Mouse (Mus musculus): ENCODE measurements around the gene Pi4kb.
A peak's percentile ranks its signal among the peaks of the same experiment; 100 is the strongest.
"Not testable (repeated sequence)": the region's sequence is repeated elsewhere in the genome, so short reads cannot be mapped to it uniquely, and the experiment has no call there.

Gene Pi4kb

DNA sequence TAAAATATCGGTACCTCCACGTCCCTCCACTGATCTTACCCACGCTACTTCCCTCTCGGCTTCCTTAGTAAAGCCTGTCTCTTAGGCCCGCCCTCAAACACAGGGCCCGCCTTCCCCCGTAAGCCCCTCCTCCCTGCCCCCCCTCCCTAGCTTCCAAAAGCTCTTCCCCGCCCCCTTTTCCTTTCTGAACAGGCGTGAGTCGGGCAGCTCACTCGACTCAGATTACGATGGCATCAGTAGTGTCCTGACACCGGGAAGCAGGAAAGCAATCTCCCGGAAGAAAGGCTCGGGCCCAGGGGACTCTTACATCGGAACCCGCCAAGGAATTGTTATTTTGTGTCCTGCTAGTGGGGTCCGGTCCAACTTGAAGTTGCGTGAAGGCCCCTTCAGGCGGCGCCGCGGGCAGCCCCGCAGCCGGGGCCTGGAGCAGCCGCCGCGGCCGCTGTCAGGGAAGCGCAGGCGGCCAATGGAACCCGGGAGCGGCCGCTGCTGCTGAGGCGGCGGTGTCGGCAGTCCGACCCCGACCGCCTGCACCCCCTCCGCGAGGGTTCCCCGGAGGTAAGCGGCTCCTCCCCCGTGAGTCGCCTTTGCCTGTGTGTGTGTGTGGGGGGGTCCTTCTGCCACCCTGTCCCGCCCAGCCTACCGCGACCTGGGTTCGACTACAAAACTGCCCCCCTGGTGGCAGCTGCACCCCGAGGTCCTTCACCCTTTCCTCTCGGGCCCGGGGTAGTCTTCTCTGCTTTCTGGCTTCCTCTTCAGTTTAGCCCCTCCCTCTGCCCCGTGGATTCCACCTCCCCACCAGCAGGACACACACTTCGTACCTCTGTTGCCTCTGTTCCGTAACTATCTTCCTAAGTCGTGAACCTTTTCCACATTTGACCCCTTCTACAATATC, at the start of gene Pi4kb:
TSS of gene Pi4kb (plus strand) at position 204 of the 895 bp plus-strand sequence.
- DNase-seq (ENCODE audit: low spot score) = peak; percentile 93

DNA sequence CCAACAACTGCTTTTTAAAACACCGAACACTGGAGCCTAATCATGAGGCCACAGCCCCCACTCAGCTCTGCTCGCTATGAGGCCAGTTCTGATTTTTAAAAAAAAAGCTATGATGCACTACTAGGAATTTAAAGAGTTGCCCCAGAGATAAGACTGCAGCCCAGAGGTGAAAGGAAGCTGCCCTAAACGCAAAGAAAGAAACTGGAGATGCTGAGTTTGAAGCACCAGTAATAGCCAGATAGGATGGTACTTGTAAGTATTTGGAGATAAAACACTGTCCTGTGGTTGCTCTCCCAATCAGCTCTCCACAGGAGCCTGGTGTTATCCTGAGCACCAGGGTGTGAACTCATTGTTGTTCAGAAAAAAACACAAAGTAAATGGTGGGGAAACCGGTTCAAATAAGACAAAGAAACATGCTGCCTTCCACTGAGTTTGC, 48.2 kb upstream of the Pi4kb start:
- not testable (repeated sequence) for DNase-seq (ENCODE audit: low spot score)

DNA sequence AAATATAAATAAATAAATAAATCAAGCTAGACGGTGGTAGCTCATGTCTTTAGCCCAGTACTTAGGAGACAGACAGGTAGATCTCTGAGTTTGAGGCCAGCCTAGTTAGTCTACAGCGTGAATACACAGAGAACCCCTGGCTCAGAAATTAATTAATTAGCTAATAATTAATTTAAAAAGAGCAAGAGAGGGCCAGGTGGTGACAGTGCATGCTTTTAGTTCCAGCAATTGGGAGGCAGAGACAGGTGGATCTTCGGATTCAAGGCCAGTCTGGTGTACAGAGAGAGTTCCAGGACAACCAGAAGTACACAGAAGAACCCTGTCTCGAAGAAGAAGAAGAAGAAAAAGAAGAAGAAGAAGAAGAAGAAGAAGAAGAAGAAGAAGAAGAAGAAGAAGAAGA, 45.6 kb upstream of the Pi4kb start:
- not testable (repeated sequence) for DNase-seq (ENCODE audit: low spot score)

DNA sequence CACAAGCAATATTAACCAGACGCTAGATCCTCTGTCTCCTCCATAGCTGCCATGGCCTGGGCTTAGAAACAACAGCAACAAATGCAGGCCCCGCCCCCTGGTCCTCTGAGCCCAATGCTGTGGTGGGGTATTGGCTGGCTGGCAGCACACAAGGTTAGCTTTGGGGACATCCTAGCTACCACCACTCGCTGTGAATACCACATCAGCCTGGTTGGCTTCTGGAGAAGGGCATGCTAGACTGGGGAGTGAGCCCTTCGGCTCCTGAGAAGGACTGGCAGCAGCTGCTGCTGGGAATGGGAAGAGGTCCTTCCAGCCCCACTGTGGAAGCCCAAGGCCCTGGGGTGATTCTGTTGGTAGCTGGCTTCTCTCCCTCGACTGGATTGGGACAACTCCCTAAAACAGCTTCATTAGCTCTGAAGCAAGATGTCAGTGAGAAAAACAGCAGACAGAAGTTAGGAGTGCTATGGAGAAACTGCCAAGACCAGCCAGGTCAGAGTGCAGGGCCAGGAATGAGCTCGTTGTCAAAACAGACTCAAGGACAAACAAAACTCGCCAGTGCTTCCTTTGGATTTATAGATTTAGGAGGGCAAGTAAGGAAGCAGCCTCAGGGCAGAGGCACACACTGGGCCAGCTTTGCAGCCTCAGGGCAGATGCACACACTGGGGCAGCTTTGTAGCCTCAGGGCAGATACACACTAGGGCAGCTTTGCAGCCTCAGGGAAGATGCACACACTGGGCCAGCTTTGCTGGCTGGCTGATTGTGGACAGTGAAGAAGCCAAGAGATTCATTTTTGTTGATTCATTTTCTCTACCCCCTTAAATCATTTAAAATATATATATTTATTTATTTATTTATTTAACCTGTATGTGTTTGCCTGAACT, 43.9 kb upstream of the Pi4kb start:
- DNase-seq (ENCODE audit: low spot score) = not testable (repeated sequence)

DNA sequence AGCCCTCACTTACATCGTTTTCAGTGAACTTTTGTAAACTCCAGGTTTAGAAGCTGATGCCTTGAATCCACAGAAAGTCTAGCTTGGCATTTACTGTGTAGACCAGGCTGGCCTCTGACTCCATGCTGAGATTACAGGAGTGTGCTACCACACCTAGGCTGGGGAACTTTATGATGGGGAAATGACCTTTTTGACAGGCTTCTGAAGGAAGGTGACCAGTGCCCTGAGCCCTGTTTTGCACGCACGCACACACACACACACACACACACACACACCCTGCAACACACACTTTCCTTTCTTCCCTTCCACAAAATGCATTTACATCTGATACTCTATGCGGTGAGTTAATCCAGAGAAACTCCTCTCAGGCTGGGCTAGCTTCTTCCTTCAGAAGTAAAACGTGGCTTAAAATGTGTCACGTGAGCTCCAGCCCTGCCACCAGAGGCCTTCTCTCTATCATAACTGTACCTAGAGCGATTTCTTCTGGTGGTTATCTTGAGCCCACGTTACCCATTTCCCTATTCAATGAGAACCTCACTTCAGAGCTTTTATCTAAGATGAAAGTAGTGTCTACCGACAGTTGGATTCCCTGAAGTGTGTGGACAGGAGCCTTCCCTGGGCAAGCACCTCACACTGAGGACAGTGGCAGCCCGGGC, 43.0 kb upstream of the Pi4kb start:
- not testable (repeated sequence) for DNase-seq (ENCODE audit: low spot score)

DNA sequence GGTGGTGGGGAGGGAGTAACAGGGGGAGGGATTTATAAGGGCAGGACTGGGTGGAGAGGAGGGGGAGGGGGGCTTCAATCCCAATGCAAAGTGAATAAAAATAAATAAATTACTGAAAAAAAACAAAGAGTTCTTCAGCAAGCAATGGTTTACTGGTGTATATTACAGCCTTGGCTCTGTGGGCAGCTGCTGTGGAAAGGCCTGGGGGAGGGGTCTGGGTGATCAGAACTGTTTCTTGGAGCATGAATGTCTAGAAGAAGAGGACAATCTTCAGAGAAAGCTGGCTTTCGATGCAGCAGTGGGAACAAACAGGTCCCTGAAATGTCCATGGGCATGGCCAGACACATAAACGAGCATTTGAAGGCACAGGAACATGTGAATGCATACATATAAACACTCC, 42.3 kb upstream of the Pi4kb start:
- DNase-seq (ENCODE audit: low spot score) = not testable (repeated sequence)

DNA sequence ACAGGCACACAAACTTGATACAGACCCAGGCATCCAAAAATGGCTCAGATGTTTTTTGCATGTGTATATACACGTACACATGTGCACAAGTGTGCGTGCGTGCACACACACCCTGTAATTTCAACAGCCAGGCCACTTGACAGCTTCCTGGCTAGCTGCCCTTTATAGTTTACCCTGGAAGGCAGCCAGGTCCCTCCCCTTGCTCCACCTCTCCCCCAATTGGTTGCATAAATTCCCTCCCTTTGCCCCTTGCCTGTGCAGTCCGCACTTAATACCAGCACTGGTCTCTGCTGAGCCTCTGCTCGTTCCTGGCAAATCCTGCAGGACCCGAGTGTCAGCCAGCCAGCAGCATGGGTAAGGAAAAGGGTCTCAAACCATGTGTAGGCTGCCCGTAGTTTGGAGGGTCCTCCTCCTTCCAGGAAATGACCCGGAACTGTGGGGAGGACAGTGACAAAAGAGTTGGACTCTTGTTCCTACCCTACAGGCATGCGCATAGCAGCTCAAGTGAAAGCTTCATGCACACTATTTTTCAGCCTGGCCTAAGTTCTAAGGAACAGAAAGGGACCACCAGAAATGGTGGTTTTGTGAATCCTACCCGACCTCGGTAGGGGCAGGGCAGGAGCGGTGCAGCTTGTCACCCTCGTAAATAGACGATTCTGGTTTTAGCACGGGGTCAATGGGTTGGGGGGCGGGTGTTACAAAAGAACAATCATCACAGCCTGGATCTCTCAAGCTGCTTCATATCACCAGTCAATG, 41.5 kb upstream of the Pi4kb start, which contains the start of gene Selenbp1:
TSS of gene Selenbp1 (plus strand) at position 248 of the 756 bp plus-strand sequence.
- DNase-seq (ENCODE audit: low spot score) = peak; percentile 74

DNA sequence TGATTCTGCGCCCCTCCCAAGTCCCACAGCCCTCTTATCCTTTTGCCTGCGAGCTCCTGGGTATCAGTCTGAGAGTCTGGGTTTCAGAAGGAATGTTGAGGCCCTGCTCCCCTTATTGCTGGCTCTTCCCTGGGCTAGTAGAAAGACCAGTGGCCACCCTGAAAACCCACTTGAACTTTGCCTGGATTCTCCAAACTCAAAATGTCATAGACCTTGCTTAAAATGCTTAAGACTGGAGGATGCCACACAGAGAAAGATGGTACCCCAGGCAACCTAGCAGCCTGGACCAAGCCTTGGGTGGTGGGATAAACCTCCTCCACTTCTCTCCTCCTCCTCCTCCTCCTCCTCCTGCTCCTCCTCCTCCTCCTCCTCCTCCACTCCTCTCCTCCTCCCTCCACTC, 40.9 kb upstream of the Pi4kb start:
- not testable (repeated sequence) for DNase-seq (ENCODE audit: low spot score)

DNA sequence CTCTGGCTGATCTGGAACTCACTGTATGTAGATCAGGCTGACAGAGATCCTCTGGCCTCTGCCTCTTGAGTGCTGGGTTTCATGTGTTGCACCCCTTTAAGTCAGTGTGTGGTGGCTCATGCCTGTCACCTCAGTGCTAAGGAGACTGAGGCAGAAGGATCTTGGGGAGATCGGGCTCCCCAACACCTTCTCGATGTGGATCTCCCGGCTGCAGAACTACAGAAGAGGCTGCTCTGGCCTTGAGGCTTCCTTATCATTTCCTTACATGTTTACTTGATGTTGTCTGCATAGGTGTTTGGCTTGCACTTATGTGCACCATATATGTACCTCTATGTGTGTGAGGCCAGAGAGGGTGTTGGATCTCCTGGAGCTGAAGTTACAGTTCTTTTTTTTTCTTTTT, 40.0 kb upstream of the Pi4kb start:
- DNase-seq (ENCODE audit: low spot score) = not testable (repeated sequence)

DNA sequence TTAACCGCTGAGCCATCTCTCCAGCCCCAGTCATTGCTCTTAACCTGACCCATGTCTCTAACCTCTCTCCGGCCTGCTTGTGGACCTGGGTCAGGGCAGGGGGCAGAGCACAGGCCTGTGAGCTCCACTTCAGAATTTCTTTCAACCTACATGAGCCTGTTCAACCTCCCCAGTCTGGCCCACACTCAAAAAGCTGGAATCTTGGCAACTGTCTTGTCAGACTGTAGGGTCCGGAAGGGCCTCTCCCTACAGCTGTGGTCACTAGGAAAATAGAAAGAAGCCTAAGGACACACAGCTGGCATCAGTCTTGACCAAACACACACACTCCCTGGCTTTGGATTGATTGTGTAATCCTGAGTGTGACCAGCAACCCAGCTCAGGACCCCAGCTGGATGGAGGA, 39.2 kb upstream of the Pi4kb start:
- DNase-seq (ENCODE audit: low spot score) = not testable (repeated sequence)

DNA sequence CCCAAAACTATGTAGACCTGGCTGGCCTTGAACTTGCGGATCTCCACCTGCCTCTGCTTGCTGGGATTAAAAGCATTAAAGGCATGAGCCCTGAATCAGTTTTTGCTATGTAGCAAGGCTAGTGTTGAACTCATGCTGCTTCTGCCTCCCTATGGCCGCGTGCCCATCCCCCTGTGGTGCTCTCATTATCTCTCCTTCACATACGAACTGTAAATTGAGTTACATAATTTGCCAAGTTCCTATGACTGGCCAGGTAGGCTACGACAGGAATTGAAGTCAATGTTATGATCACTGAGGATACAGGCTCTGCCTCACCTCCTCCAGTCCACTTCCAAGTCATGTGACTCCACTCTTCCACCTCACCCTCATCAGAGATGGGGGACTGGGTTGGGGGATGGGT, 38.4 kb upstream of the Pi4kb start:
- DNase-seq (ENCODE audit: low spot score) = not testable (repeated sequence)

DNA sequence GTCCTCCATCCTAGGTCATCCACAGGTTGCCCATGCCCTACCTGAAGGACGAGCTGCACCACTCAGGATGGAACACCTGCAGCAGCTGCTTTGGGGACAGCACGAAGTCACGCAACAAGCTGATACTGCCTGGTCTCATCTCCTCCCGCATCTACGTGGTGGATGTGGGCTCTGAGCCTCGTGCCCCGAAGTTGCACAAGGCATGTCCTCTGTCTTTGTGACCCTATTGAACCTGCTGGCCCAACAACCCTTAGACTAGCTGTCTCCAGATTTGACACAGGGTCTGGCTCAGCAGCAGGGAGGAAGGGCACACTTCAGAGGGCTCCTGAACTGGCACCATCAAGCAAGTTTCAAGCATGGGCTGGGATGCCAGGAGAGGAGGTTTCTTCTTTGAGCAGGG, 37.3 kb upstream of the Pi4kb start:
- DNase-seq (ENCODE audit: low spot score) = not testable (repeated sequence)

DNA sequence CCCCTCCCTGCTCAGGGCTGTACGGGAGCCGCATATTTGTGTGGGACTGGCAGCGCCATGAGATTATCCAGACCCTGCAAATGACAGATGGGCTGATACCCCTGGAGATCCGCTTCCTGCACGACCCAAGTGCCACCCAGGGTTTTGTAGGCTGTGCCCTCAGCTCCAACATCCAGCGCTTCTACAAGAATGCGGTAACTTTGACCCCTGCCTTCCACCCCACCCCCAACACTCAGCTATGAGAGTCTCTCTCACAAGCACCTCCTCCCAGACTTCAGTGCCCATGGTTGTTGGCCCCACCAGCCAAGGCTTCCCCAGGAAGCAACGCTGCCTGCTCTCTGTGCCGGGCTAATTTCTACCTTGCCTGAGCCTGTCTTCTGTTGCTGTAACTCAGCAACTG, 34.5 kb upstream of the Pi4kb start:
- DNase-seq (ENCODE audit: low spot score) = peak; percentile 48

DNA sequence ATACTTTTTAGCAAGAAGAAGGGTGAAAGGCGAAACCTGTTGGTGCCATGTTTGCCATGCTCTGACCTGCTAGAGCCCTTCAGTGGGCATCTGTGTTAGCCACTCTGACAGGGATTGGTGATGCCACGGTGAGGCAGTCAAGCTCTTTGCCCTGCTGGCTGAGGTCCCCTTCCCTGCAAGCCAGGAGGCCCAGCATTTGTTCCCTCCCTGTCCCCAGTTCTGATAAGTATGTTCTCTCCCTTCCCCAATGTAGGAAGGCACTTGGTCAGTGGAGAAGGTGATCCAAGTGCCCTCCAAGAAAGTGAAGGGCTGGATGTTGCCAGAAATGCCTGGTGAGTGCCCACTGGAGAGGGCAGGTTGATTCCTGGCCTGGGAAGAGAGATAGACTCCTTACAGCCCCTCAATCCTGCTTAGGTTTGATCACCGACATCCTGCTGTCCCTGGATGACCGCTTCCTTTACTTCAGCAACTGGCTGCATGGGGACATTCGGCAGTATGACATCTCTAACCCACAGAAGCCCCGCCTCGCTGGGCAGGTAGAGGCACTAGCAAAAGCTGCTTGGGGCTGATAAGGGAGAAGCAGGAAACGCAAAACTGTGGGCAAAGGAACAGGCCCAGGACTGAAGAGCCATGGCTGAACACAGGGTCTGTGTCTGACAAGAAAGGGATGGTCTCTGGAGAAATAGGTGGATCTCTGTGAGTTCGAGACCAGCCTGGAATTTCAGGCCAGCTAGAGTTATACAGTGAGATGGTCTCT, 32.1 kb upstream of the Pi4kb start:
- not testable (repeated sequence) for DNase-seq (ENCODE audit: low spot score)

DNA sequence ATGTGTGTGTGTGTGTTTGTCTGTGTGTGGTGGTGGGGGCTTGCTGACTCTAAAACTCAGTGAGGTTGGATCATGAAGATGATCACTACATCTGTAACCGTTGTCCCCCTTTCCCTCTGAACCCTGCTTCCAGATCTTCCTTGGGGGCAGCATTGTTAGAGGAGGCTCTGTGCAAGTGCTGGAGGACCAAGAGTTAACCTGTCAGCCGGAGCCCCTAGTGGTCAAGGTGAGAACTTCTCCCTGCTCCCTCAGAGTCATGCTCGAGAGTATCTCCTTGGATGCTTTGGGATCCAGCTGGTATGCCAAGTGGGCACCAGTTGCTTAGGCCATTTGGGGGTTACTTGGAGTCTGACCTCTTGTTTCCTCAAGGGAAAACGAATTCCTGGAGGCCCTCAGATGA, 30.8 kb upstream of the Pi4kb start:
- DNase-seq (ENCODE audit: low spot score) = not testable (repeated sequence)

DNA sequence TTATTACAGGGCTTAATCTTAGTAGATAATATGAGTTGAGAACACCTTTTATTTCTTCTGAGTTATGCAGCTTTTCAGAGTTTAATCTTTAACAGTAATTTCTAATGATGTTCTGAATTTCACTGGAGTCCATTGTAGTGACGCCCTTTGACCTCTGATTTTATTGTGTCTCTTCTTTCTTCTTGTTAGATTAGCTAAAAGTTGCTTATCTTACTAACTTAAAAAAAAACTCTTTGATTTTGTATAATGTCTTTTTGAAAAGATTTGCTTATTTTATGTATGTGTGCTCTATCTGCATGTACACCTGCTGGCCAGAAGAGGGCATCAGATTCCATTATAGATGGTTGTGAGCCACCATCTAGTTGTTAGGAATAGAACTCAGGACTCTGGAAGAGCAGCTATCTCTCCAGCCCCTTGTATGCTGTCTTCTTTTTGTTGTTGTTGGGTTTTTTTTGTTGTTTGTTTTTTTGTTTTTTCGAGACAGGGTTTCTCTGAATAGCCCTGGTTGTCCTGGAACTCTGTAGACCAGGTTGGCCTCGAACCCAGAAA, 26.4 kb upstream of the Pi4kb start:
- DNase-seq (ENCODE audit: low spot score) = no peak

DNA sequence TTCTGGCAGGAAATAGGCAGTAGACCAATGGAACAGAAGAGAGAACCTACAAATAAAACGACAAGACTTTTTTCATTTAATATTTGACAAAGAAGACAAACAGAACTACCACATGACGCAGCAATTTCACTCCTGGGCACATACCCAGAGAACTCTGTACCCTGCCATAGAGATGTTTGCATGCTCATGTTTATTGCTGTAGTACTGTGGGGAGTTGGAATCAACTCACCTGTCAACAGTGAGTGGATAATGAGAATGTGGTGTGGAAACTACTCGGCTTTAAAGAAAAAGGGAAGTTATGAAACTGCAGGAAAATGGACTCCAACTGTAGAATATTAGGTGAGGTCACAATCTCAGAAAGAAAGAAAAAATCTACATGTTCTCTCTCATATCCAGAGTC, 24.9 kb upstream of the Pi4kb start:
- DNase-seq (ENCODE audit: low spot score) = no peak

DNA sequence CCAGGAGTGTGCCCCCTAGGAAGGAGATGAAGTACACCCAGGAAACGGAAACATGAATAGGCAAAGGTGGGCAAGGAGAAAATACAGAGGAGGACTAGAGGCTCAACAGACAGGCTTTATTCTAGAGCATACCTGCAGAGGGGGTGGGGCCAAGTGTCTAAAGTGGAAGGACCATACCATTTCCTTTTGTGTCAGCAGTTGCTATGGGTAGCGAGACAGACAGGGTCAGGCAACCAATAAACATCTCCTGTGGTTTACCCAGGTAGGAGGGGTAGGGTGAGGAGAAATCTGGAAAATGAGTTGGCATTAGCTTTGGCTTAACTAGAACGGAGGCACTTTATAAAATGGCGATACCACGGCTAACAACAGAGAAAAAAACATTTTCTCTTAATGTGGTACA, 21.7 kb upstream of the Pi4kb start:
- DNase-seq (ENCODE audit: low spot score) = no peak

DNA sequence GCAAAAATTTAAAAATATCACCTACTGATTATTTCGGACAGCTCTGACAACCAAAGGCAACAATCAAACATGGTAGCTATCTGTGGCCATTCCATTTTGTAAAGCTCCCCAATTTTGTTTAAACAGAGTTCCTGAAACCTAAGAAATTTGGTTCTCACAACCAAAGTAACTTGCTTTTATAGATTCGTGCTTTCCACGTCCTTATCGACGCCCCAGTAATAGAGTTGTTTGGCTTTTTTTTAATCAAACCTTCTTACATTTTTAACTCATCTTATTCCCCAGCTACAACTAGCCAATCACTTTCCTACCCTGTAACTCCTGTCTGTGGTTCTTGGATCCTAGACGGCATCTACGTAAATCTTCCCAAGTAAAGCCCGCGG, 21.2 kb upstream of the Pi4kb start:
- DNase-seq (ENCODE audit: low spot score) = no peak
